ENCODE assay signal across 18 mouse cellular contexts in genomic region chr10:66565374-66565773, GRCm38 (mm10).
"Had no signal": no experiment of that assay in that cellular context is flagged by ENCODE, and none has a peak within 500 bp of the region (broad histone marks: within the 10 kb centered on the region; RNA-seq: fewer than 3 reads in every experiment).

No protein-coding gene starts in this region.

- H3K9me3 ChIP-seq: neural tube, embryonic 13.5 days had no signal

- DNase-seq: kidney, adult 2 months; kidney, postnatal 25 days; layer of hippocampus, adult 9-11 months; liver, embryonic 13.5 days; lung, adult 2 months; lung, postnatal 14 days; lung, postnatal 4 days; right cerebral cortex, adult 18-20 months; right cerebral cortex, postnatal 14 days; right cerebral cortex, postnatal 4 days; thymus, adult 2 months; thymus, postnatal 14 days; thymus, postnatal 4 days had no signal

- H3K4me2 ChIP-seq: liver, embryonic 13.5 days; neural tube, embryonic 13.5 days had no signal

- H3K4me3 ChIP-seq: layer of hippocampus, adult 2 months; liver, embryonic 13.5 days; neural tube, embryonic 13.5 days had no signal

- H3K4me1 ChIP-seq: liver, embryonic 13.5 days; neural tube, embryonic 13.5 days had no signal

- ATAC-seq: intestine, postnatal 0 days had no signal

- H3K27ac ChIP-seq: kidney, postnatal 0 days; layer of hippocampus, adult 2 months; liver, embryonic 13.5 days; neural tube, embryonic 13.5 days; stomach, postnatal 0 days had no signal

- H3K27me3 ChIP-seq: liver, embryonic 13.5 days; neural tube, embryonic 13.5 days had no signal

- H3K36me3 ChIP-seq: liver, embryonic 13.5 days; neural tube, embryonic 13.5 days had no signal

- H3K9ac ChIP-seq: liver, embryonic 13.5 days; neural tube, embryonic 13.5 days had no signal
